ENCODE assay signal across 33 mouse cellular contexts in the genomic region with DNA sequence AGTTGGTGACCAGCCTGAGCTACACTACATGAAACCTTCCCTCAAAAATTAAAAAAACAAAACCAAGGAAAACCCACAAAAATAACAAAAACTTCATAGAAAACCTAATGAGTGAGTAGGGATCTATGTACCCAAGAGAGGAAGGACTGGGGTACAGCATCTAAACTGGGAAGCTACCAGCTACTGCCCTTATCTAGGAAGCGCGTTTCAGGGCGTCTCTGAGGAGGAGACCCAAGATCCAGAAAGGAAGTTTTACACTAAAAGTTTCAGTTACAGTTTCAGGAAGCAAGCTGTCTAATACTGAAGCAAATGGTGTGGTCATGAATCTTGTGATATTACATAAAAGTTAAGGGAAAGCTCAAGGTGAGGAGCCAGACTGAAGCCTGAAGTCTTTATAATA. TPM values are rescaled to one million over a fixed set of nuclear protein-coding genes. Genes with fewer than 3 reads are reported as not detected.
"Had no signal": no experiment of that assay in that cellular context is flagged by ENCODE, and none has a peak within 500 bp of the region (broad histone marks: within the 10 kb centered on the region; RNA-seq: fewer than 3 reads in every experiment).

No protein-coding gene starts in this region.

- H3K36me3 ChIP-seq: heart, embryonic 10.5 days; heart, embryonic 12.5 days; hindbrain, embryonic 10.5 days; hindbrain, embryonic 13.5 days; hindbrain, embryonic 15.5 days; limb, embryonic 13.5 days; limb, embryonic 15.5 days; liver, embryonic 12.5 days had no signal

- ATAC-seq: intestine, embryonic 16.5 days; liver, embryonic 12.5 days had no signal

- H3K27ac ChIP-seq: heart, embryonic 10.5 days; hindbrain, embryonic 10.5 days; hindbrain, embryonic 13.5 days; hindbrain, embryonic 15.5 days; hindbrain, postnatal 0 days; limb, embryonic 13.5 days; limb, embryonic 15.5 days; liver, embryonic 12.5 days had no signal

- H3K4me2 ChIP-seq: heart, embryonic 12.5 days; hindbrain, embryonic 13.5 days; hindbrain, embryonic 15.5 days; limb, embryonic 13.5 days; limb, embryonic 15.5 days; liver, embryonic 12.5 days had no signal

- H3K27me3 ChIP-seq: hindbrain, embryonic 15.5 days; limb, embryonic 13.5 days; limb, embryonic 15.5 days had no signal

- H3K4me3 ChIP-seq: heart, embryonic 10.5 days; heart, embryonic 12.5 days; hindbrain, embryonic 10.5 days; hindbrain, embryonic 13.5 days; hindbrain, embryonic 15.5 days; limb, embryonic 13.5 days; limb, embryonic 15.5 days; liver, embryonic 12.5 days had no signal

- DNase-seq: gastrocnemius, postnatal 14 days; gastrocnemius, postnatal 36 days; heart, postnatal 4 days; kidney, adult 18-20 months; kidney, adult 8-10 months; kidney, postnatal 10 days; kidney, postnatal 36 days; layer of hippocampus, adult 9-11 months; layer of hippocampus, postnatal 36 days; left cerebral cortex, postnatal 4 days had no signal

- H3K4me1 ChIP-seq: hindbrain, embryonic 13.5 days; hindbrain, embryonic 15.5 days; limb, embryonic 13.5 days; limb, embryonic 15.5 days; liver, embryonic 12.5 days had no signal

- H3K9ac ChIP-seq: heart, embryonic 12.5 days; hindbrain, embryonic 13.5 days; hindbrain, embryonic 15.5 days; limb, embryonic 13.5 days; limb, embryonic 15.5 days; liver, embryonic 12.5 days had no signal

- H3K9me3 ChIP-seq: heart, embryonic 10.5 days; heart, embryonic 12.5 days; hindbrain, embryonic 10.5 days; hindbrain, embryonic 13.5 days; hindbrain, embryonic 15.5 days; limb, embryonic 13.5 days; limb, embryonic 15.5 days; liver, embryonic 12.5 days had no signal

RNA-seq across cellular contexts. Expression of gene Ttll10, which starts 9.4 kb away (rescaled TPM):
- total RNA-seq: gastrocnemius, adult 18-20 months; gastrocnemius, adult 8-10 months; gastrocnemius, postnatal 14 days; gastrocnemius, postnatal 36 days; heart, postnatal 10 days; heart, postnatal 25 days; left cerebral cortex, adult 18-20 months; left cerebral cortex, postnatal 10 days; left cerebral cortex, postnatal 25 days; left cerebral cortex, postnatal 4 days had no signal
- polyA plus RNA-seq: hindbrain, embryonic 13.5 days; hindbrain, embryonic 15.5 days had no signal

RNA-seq across cellular contexts. Expression of gene Tnfrsf18, which starts 23.8 kb away (rescaled TPM):
- total RNA-seq: gastrocnemius, adult 18-20 months; gastrocnemius, adult 8-10 months; gastrocnemius, postnatal 14 days; layer of hippocampus, adult 18-20 months; layer of hippocampus, adult 8-10 months; layer of hippocampus, postnatal 14 days; layer of hippocampus, postnatal 36 days; left cerebral cortex, adult 18-20 months; left cerebral cortex, adult 8-10 months; left cerebral cortex, postnatal 10 days; left cerebral cortex, postnatal 25 days; left cerebral cortex, postnatal 4 days; liver, adult 2 months had no signal

RNA-seq across cellular contexts. Expression of gene Tnfrsf4, which starts 36.1 kb away (rescaled TPM):
- total RNA-seq: heart, adult 8-10 months had no signal
